Mouse (Mus musculus) cortical plate, adult 2 months (tissue): Measurements from ENCODE around the gene Gsdme. TPM values are rescaled to one million over a fixed set of nuclear protein-coding genes. Genes with fewer than 3 reads are reported as not detected.

Experiments
- H3K27ac ChIP-seq: fragments of 200-500 bp; 2 replicates; pipeline ENCODE4 v1.5.1; 2012; ENCODE audit warnings: low read length, control low read depth, inconsistent platforms; ENCODE audit not compliant: insufficient read depth
- H3K4me1 ChIP-seq: fragments of 200-500 bp; 2 replicates; pipeline ENCODE4 v1.6.1; 2011; ENCODE audit warnings: low read length; ENCODE audit not compliant: control insufficient read depth, insufficient read depth
- H3K4me3 ChIP-seq: fragments of 200-500 bp; 2 replicates; pipeline ENCODE4 v1.5.1; 2011; ENCODE audit warnings: mild to moderate bottlenecking, low read length, control low read depth; ENCODE audit not compliant: insufficient read depth
- CTCF ChIP-seq: fragments of 200-500 bp; IDR thresholded peaks from 2 replicates; pipeline ENCODE4 v1.5.1; 2011; ENCODE audit warnings: mild to moderate bottlenecking, control low read depth, low read length; ENCODE audit not compliant: insufficient read depth; ENCODE audit errors: extremely low read depth
- POLR2A ChIP-seq: fragments of 200-500 bp; IDR thresholded peaks from 2 replicates; pipeline ENCODE4 v1.6.1; 2011; ENCODE audit warnings: mild to moderate bottlenecking, low read length, control low read depth; ENCODE audit not compliant: insufficient read depth; ENCODE audit errors: extremely low read depth
- polyA plus RNA-seq: library from polyadenylated mRNA; depleted of rRNA; stranded (reverse); fragments of >200 nt; gene quantifications from 2 replicates; pipeline ENCODE4 v1.2.3, GENCODE M21; 2012

Gene Gsdme
- polyA plus RNA-seq, 1 experiment: 13.7 TPM

- TF ChIP-seq POLR2A (no peak), CTCF (no peak)
- Histone ChIP-seq H3K27ac (no peak overlapping the region), H3K4me3 (no peak overlapping the region), H3K4me1 (peaks cover 2% of the 10 kb centered on the region; the same call in 1 of the 2 replicates)
Measured at GRCm38 (mm10) chr6:50204356-50204755, 59.3 kb downstream of the Gsdme start.

- no peak for TF ChIP-seq CTCF
- no peak for TF ChIP-seq POLR2A
- Histone ChIP-seq H3K27ac (no peak overlapping the region), H3K4me1 (peaks cover 1% of the 10 kb centered on the region; the same call in 1 of the 2 replicates), H3K4me3 (no peak overlapping the region)
Measured at GRCm38 (mm10) chr6:50193851-50194250, 69.8 kb downstream of the Gsdme start.

- H3K4me3 ChIP-seq: no peak overlapping the region
- TF ChIP-seq CTCF (no peak), POLR2A (no peak)
- peaks cover 1% of the 10 kb centered on the region; the same call in 1 of the 2 replicates for H3K4me1 ChIP-seq
- no peak overlapping the region for H3K27ac ChIP-seq
Measured at GRCm38 (mm10) chr6:50192822-50193221, 70.8 kb downstream of the Gsdme start.

- Histone ChIP-seq H3K4me1 (peaks cover 1% of the 10 kb centered on the region; the same call in 1 of the 2 replicates), H3K4me3 (no peak overlapping the region), H3K27ac (no peak overlapping the region)
- no peak for TF ChIP-seq POLR2A
- no peak for TF ChIP-seq CTCF
Measured at GRCm38 (mm10) chr6:50192169-50192568, 71.5 kb downstream of the Gsdme start.

- no peak overlapping the region for H3K27ac ChIP-seq
- peaks cover 1% of the 10 kb centered on the region; the same call in 1 of the 2 replicates for H3K4me1 ChIP-seq
- TF ChIP-seq POLR2A: no peak
- H3K4me3 ChIP-seq: no peak overlapping the region
Measured at GRCm38 (mm10) chr6:50191605-50192004, 72.1 kb downstream of the Gsdme start.

- Histone ChIP-seq H3K4me3 (no peak overlapping the region), H3K27ac (no peak overlapping the region)
Measured at GRCm38 (mm10) chr6:50189376-50189775, 74.3 kb downstream of the Gsdme start.

GRCm38 (mm10) chr6:50187955-50188354, 75.7 kb downstream of the Gsdme start:
- Histone ChIP-seq H3K27ac (no peak overlapping the region), H3K4me1 (peaks cover 1% of the 10 kb centered on the region; the same call in 1 of the 2 replicates), H3K4me3 (no peak overlapping the region)
- TF ChIP-seq CTCF (no peak), POLR2A (no peak)

More at GRCm38 (mm10) chr6:50189376-50189775, 74.3 kb downstream of the Gsdme start:
- H3K4me1 ChIP-seq: peaks cover 1% of the 10 kb centered on the region; the same call in 1 of the 2 replicates
- TF ChIP-seq POLR2A (no peak), CTCF (no peak)

GRCm38 (mm10) chr6:50180189-50180588, 83.5 kb downstream of the Gsdme start:
- H3K4me1 ChIP-seq: no peaks in the 10 kb centered on the region
- H3K27ac ChIP-seq: no peak overlapping the region
- no peak overlapping the region for H3K4me3 ChIP-seq
- TF ChIP-seq CTCF: no peak
- TF ChIP-seq POLR2A: no peak

- no peak overlapping the region for H3K4me3 ChIP-seq
- TF ChIP-seq POLR2A: no peak
- TF ChIP-seq CTCF: no peak
- H3K4me1 ChIP-seq: no peaks in the 10 kb centered on the region
- no peak overlapping the region for H3K27ac ChIP-seq
Measured at GRCm38 (mm10) chr6:50175736-50176135, 87.9 kb downstream of the Gsdme start.

GRCm38 (mm10) chr6:50169771-50170170, 93.9 kb downstream of the Gsdme start:
- Histone ChIP-seq H3K4me1 (no peaks in the 10 kb centered on the region), H3K4me3 (no peak overlapping the region), H3K27ac (no peak overlapping the region)
- TF ChIP-seq CTCF: no peak
- no peak for TF ChIP-seq POLR2A
